Mouse (Mus musculus): Measurements from ENCODE around the gene Cdk14.

Gene Cdk14

GRCm38 (mm10) chr5:5056102-5056883 is 363.8 kb downstream of the Cdk14 start:
- DNase-seq (ENCODE audit: low spot score), result no peak

GRCm38 (mm10) chr5:5055494-5055893 is 364.6 kb downstream of the Cdk14 start:
- no peak for DNase-seq (ENCODE audit: low spot score)

- no peak for DNase-seq (ENCODE audit: low spot score)
Observed at GRCm38 (mm10) chr5:5054270-5054669, 365.8 kb downstream of the Cdk14 start.

- no peak for DNase-seq (ENCODE audit: low spot score)
Observed at GRCm38 (mm10) chr5:5044326-5044725, 375.8 kb downstream of the Cdk14 start.

GRCm38 (mm10) chr5:5042735-5043134 is 377.4 kb downstream of the Cdk14 start:
- no peak for DNase-seq (ENCODE audit: low spot score)

- no peak for DNase-seq (ENCODE audit: low spot score)
Observed at GRCm38 (mm10) chr5:5041480-5041879, 378.6 kb downstream of the Cdk14 start.

- DNase-seq (ENCODE audit: low spot score), result no peak
Observed at GRCm38 (mm10) chr5:5039700-5040284, 380.3 kb downstream of the Cdk14 start.

- no peak for DNase-seq (ENCODE audit: low spot score)
Observed at GRCm38 (mm10) chr5:5033445-5033844, 386.7 kb downstream of the Cdk14 start.

- no peak for DNase-seq (ENCODE audit: low spot score)
Observed at GRCm38 (mm10) chr5:5032847-5033246, 387.3 kb downstream of the Cdk14 start.

GRCm38 (mm10) chr5:5032446-5032845 is 387.7 kb downstream of the Cdk14 start:
- DNase-seq (ENCODE audit: low spot score), result no peak

GRCm38 (mm10) chr5:5030431-5030830 is 389.7 kb downstream of the Cdk14 start:
- no peak for DNase-seq (ENCODE audit: low spot score)

GRCm38 (mm10) chr5:5018959-5019358 is 401.2 kb downstream of the Cdk14 start:
- DNase-seq (ENCODE audit: low spot score), result no peak

- DNase-seq (ENCODE audit: low spot score), result no peak
Observed at GRCm38 (mm10) chr5:5018242-5018641, 401.9 kb downstream of the Cdk14 start.

- DNase-seq (ENCODE audit: low spot score), result no peak
Observed at GRCm38 (mm10) chr5:5013783-5014182, 406.3 kb downstream of the Cdk14 start.

- no peak for DNase-seq (ENCODE audit: low spot score)
Observed at GRCm38 (mm10) chr5:5012521-5013346, 407.4 kb downstream of the Cdk14 start.

- no peak for DNase-seq (ENCODE audit: low spot score)
Observed at GRCm38 (mm10) chr5:5008153-5008745, 411.9 kb downstream of the Cdk14 start.

GRCm38 (mm10) chr5:5007489-5008152 is 412.5 kb downstream of the Cdk14 start:
- DNase-seq (ENCODE audit: low spot score), result no peak

GRCm38 (mm10) chr5:5005633-5006032 is 414.5 kb downstream of the Cdk14 start:
- DNase-seq (ENCODE audit: low spot score), result no peak

GRCm38 (mm10) chr5:5004740-5005139 is 415.4 kb downstream of the Cdk14 start:
- DNase-seq (ENCODE audit: low spot score), result no peak

GRCm38 (mm10) chr5:4993192-4993601 is 426.9 kb downstream of the Cdk14 start:
- no peak for DNase-seq (ENCODE audit: low spot score)

GRCm38 (mm10) chr5:4991023-4991422 is 429.1 kb downstream of the Cdk14 start:
- no peak for DNase-seq (ENCODE audit: low spot score)

GRCm38 (mm10) chr5:4990237-4990636 is 429.9 kb downstream of the Cdk14 start:
- no peak for DNase-seq (ENCODE audit: low spot score)
